Mouse (Mus musculus): ENCODE measurements around the gene Nfe2.
"Not testable (repeated sequence)": the region's sequence is repeated elsewhere in the genome, so short reads cannot be mapped to it uniquely, and the experiment has no call there.

- not testable (repeated sequence) for TF ChIP-seq CTCF (conservative IDR thresholded peaks at IDR 0.05; ENCODE audit: low read length); NANOG (IDR thresholded peaks at IDR 0.05; ENCODE audit: borderline replicate concordance, low read length)
These were observed 8.7 kb downstream of the Nfe2 start for GRCm38 (mm10) chr15:103249511-103249910.
